Mouse (Mus musculus): ENCODE results near the gene Cnnm3. TPM values are rescaled to one million over a fixed set of nuclear protein-coding genes. Genes with fewer than 3 reads are reported as not detected.

The Cnnm3 gene
- polyA plus RNA-seq, 1 experiment from 2014 or later, result 6.0 TPM

- no peak overlapping the region for H3K27ac ChIP-seq (replicated peaks; ENCODE audit: low read depth, low read length)
- H3K9ac ChIP-seq (ENCODE audit: low read length), result no peak overlapping the region
- H3K27me3 ChIP-seq (ENCODE audit: control insufficient read depth, insufficient read depth, low read length), result no peaks in the 10 kb centered on the region
- DNase-seq (ENCODE audit: low spot score), result no peak
- 81% methylated on average over 20 of the region's 20 CpGs for WGBS
- no peak for ATAC-seq (ENCODE audit: insufficient number of reproducible peaks, low FRiP score, low TSS enrichment, low read depth)
- peaks cover 36% of the 10 kb centered on the region for H3K36me3 ChIP-seq (ENCODE audit: control insufficient read depth, insufficient read depth, low read length)
- no peaks in the 10 kb centered on the region for H3K9me3 ChIP-seq (ENCODE audit: control insufficient read depth, low read length)
- no peak overlapping the region for H3K4me3 ChIP-seq (ENCODE audit: low read depth, low read length)
- H3K4me1 ChIP-seq (ENCODE audit: control insufficient read depth, insufficient read depth, low read length), result peaks cover 41% of the 10 kb centered on the region
- no peak overlapping the region for H3K4me2 ChIP-seq (ENCODE audit: low read depth, severe bottlenecking)
These were observed 38.6 kb downstream of the Cnnm3 start for GRCm38 (mm10) chr1:36550075-36550863.

- Histone ChIP-seq H3K27ac (replicated peaks; ENCODE audit: low read depth, low read length) (no peak overlapping the region), H3K4me1 (ENCODE audit: control insufficient read depth, insufficient read depth, low read length) (peaks cover 42% of the 10 kb centered on the region), H3K27me3 (ENCODE audit: control insufficient read depth, insufficient read depth, low read length) (no peaks in the 10 kb centered on the region), H3K4me3 (ENCODE audit: low read depth, low read length) (no peak overlapping the region), H3K9ac (ENCODE audit: low read length) (no peak overlapping the region), H3K36me3 (ENCODE audit: control insufficient read depth, insufficient read depth, low read length) (peaks cover 36% of the 10 kb centered on the region), H3K4me2 (ENCODE audit: low read depth, severe bottlenecking) (no peak overlapping the region), H3K9me3 (ENCODE audit: control insufficient read depth, low read length) (no peaks in the 10 kb centered on the region)
- 87% methylated on average over 17 of the region's 17 CpGs for WGBS
- ATAC-seq (ENCODE audit: insufficient number of reproducible peaks, low FRiP score, low TSS enrichment, low read depth) (no peak), DNase-seq (ENCODE audit: low spot score) (no peak)
These were observed 40.2 kb downstream of the Cnnm3 start for GRCm38 (mm10) chr1:36551904-36552303.

DNA sequence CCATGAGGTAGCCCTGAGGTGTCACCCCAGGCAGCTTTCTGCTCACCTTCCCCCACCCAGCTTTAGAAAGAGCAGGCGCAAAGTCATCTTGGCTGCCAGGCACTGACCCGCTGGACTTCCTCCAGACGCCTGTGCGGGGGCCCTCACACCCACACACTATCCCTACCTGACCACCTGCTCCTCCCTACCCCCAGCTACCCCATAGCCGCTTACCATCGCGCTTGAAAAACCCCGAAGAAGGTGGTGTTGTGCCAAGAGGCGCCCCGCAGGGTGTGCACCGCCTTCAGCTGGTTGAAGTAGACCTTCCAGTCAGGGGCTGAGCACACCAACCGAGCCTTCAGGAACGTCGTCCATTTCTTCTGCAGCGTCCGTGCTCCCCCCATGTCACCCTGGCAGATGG is 40.8 kb downstream of the Cnnm3 start:
- H3K9me3 ChIP-seq (ENCODE audit: control insufficient read depth, low read length), result no peaks in the 10 kb centered on the region
- WGBS, result 92% methylated on average over 16 of the region's 16 CpGs
- H3K9ac ChIP-seq (ENCODE audit: low read length), result no peak overlapping the region
- no peak overlapping the region for H3K4me3 ChIP-seq (ENCODE audit: low read depth, low read length)
- H3K4me1 ChIP-seq (ENCODE audit: control insufficient read depth, insufficient read depth, low read length), result peaks cover 40% of the 10 kb centered on the region
- DNase-seq (ENCODE audit: low spot score) (no peak), ATAC-seq (ENCODE audit: insufficient number of reproducible peaks, low FRiP score, low TSS enrichment, low read depth) (no peak)
- H3K27me3 ChIP-seq (ENCODE audit: control insufficient read depth, insufficient read depth, low read length), result no peaks in the 10 kb centered on the region
- peaks cover 36% of the 10 kb centered on the region for H3K36me3 ChIP-seq (ENCODE audit: control insufficient read depth, insufficient read depth, low read length)
- no peak overlapping the region for H3K4me2 ChIP-seq (ENCODE audit: low read depth, severe bottlenecking)
- no peak overlapping the region for H3K27ac ChIP-seq (replicated peaks; ENCODE audit: low read depth, low read length)

DNA sequence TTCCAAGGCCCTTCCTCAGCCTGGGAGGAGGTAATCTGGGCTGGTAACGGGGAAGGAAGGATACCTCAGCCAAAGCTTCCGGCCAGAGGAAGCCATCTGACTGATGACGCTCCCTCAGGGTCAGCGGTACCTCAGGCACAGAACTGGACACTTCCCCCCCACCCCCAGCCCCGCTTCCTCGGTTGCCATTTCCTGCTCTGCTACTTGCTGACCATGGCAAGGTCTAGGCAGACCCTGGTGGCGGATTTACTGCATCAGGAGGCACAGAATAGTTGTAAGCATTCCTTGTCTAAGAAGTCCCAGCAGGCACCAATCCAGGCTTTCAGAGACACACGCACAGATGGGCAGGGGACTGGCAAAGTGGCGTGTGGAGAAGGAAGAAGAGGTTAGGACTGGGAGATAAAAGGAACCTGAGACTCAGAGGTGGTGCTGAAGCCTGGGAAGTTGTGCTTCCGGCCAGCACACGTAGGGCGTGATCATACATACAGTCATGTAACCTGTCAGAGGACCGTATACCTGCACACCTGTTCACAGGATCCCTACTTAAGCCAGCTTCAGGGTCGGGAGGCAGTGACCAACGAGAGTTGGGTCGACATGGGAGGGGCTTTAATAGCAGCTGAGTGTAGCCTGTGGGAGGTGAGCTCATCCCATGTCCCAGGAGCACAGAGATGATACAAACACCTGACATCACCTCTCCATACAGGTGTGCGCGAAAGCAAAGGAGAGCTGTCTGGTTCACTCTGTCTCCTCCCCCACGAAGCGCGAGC is 43.1 kb downstream of the Cnnm3 start:
- Histone ChIP-seq H3K4me1 (ENCODE audit: control insufficient read depth, insufficient read depth, low read length) (peaks cover 34% of the 10 kb centered on the region), H3K4me2 (ENCODE audit: low read depth, severe bottlenecking) (peak overlapping the region; percentile 99), H3K9ac (ENCODE audit: low read length) (peak overlapping the region; percentile 82; the same call in 1 of the 2 replicates), H3K27me3 (ENCODE audit: control insufficient read depth, insufficient read depth, low read length) (no peaks in the 10 kb centered on the region), H3K36me3 (ENCODE audit: control insufficient read depth, insufficient read depth, low read length) (peaks cover 31% of the 10 kb centered on the region), H3K4me3 (ENCODE audit: low read depth, low read length) (peak overlapping the region; percentile 96; the same call in 1 of the 2 replicates), H3K9me3 (ENCODE audit: control insufficient read depth, low read length) (no peaks in the 10 kb centered on the region), H3K27ac (replicated peaks; ENCODE audit: low read depth, low read length) (no peak overlapping the region)
- 73% methylated on average over 21 of the region's 21 CpGs for WGBS
- DNase-seq (ENCODE audit: low spot score) (no peak), ATAC-seq (ENCODE audit: insufficient number of reproducible peaks, low FRiP score, low TSS enrichment, low read depth) (no peak)

- Histone ChIP-seq H3K4me2 (ENCODE audit: low read depth, severe bottlenecking) (peak overlapping the region; percentile 99), H3K36me3 (ENCODE audit: control insufficient read depth, insufficient read depth, low read length) (peaks cover 23% of the 10 kb centered on the region), H3K4me3 (ENCODE audit: low read depth, low read length) (peak overlapping the region; percentile 96), H3K4me1 (ENCODE audit: control insufficient read depth, insufficient read depth, low read length) (peaks cover 31% of the 10 kb centered on the region), H3K27ac (replicated peaks; ENCODE audit: low read depth, low read length) (peak overlapping the region; percentile 94), H3K27me3 (ENCODE audit: control insufficient read depth, insufficient read depth, low read length) (no peaks in the 10 kb centered on the region), H3K9me3 (ENCODE audit: control insufficient read depth, low read length) (no peaks in the 10 kb centered on the region), H3K9ac (ENCODE audit: low read length) (peak overlapping the region; percentile 82)
- 1% methylated on average over 8 of the region's 8 CpGs for WGBS
- ATAC-seq (ENCODE audit: insufficient number of reproducible peaks, low FRiP score, low TSS enrichment, low read depth), result no peak
- DNase-seq (ENCODE audit: low spot score), result peak; percentile 53
These were observed 44.2 kb downstream of the Cnnm3 start for GRCm38 (mm10) chr1:36555798-36556395.

DNA sequence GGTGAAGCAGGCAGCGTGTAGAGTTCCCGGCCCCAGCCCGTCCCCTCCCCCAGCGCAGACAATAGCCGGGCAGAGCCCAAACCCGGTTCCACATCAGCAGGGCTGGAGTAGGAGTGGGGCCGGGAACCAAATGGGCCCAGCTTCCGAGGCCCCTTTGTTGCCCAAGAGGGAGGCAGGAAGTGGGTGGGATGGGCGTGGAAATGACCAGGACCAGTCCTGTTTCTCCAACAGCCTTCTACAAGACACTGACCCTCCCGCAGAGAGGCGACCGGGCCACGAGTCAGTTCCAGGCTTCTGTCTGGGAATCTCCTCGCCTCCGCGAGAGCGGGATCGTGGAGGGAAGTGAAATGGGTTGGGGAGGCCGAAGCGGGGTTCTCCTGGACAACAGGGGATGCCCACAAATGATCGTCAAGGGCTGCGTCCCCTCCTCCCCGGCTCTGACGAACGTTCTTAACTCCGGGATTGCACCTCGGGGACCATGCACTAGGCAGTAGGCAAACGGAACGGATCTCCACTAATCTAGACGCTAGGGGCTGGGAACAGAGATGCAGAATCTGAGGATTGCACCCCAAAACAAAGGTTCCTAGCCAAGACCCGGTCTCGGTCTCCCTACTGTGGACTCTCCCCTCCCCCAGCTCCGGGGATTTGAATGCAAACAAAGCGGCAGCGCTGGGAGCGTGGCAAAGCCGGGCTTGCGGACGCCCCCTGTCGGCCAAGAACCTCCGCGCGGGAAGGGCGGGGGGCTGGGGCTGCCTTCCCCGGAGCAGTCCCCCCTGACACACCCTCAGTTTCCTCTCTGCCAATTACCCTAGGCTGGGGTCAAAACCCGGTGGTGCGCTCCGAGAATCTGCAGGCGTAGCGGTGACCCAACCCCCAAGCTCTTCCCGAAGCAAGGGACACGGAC is 45.1 kb downstream of the Cnnm3 start:
- Histone ChIP-seq H3K9me3 (ENCODE audit: control insufficient read depth, low read length) (no peaks in the 10 kb centered on the region), H3K36me3 (ENCODE audit: control insufficient read depth, insufficient read depth, low read length) (peaks cover 20% of the 10 kb centered on the region), H3K4me1 (ENCODE audit: control insufficient read depth, insufficient read depth, low read length) (peaks cover 33% of the 10 kb centered on the region), H3K27me3 (ENCODE audit: control insufficient read depth, insufficient read depth, low read length) (no peaks in the 10 kb centered on the region), H3K27ac (replicated peaks; ENCODE audit: low read depth, low read length) (peak overlapping the region; percentile 94), H3K4me3 (ENCODE audit: low read depth, low read length) (peak overlapping the region; percentile 96), H3K9ac (ENCODE audit: low read length) (peak overlapping the region; percentile 82), H3K4me2 (ENCODE audit: low read depth, severe bottlenecking) (peak overlapping the region; percentile 99)
- DNase-seq (ENCODE audit: low spot score), result peak; percentile 100
- peak; percentile 67 for ATAC-seq (ENCODE audit: insufficient number of reproducible peaks, low FRiP score, low TSS enrichment, low read depth)
- WGBS, result under 1% methylated on average over 52 of the region's 52 CpGs

DNA sequence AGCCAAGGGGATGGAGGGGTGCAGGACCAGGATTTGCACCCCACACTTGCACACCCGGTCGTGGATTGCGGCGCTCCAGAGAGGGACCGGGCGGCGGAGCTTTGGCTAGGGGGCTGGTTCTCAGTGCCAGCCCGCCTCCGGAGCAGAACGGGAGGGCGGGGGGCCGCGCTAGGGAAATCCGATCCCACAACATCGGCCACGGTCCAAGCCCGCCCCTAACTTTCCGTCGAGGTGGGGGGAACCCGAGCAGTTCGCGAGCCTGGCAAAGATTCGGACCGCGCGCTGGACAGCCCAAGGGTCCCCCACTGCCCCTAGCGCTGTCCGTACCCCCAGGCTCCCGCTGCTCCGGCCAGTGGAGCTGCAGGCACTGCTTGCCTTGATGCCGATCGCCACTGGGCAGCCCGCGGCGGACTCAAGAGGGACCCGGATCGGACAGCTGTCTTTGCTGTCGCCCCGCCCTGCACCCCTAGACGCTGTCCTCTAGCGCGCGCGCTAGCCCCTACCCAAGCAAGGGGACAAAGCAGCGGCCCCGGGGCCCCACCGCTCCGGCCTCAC is 45.9 kb downstream of the Cnnm3 start:
- Histone ChIP-seq H3K9me3 (ENCODE audit: control insufficient read depth, low read length) (no peaks in the 10 kb centered on the region), H3K27ac (replicated peaks; ENCODE audit: low read depth, low read length) (peak overlapping the region; percentile 94), H3K4me2 (ENCODE audit: low read depth, severe bottlenecking) (peak overlapping the region; percentile 99), H3K4me1 (ENCODE audit: control insufficient read depth, insufficient read depth, low read length) (peaks cover 38% of the 10 kb centered on the region), H3K36me3 (ENCODE audit: control insufficient read depth, insufficient read depth, low read length) (peaks cover 16% of the 10 kb centered on the region), H3K27me3 (ENCODE audit: control insufficient read depth, insufficient read depth, low read length) (no peaks in the 10 kb centered on the region), H3K9ac (ENCODE audit: low read length) (peak overlapping the region; percentile 82), H3K4me3 (ENCODE audit: low read depth, low read length) (peak overlapping the region; percentile 96)
- ATAC-seq (ENCODE audit: insufficient number of reproducible peaks, low FRiP score, low TSS enrichment, low read depth), result peak; percentile 71
- WGBS, result under 1% methylated on average over 41 of the region's 48 CpGs
- peak; percentile 91 for DNase-seq (ENCODE audit: low spot score)
